Mouse (Mus musculus) activated CD4-positive, CD25-positive, alpha-beta regulatory T cell (primary cell): ENCODE data around the gene Olfr782. TPM values are rescaled to one million over a fixed set of nuclear protein-coding genes. Genes with fewer than 3 reads are reported as not detected.

Experiments
- polyA plus RNA-seq, 2 experiments: library from polyadenylated mRNA; unstranded; fragments of 100-300 nt; shearing (Covaris generic); gene quantifications; one replicate each; pipeline ENCODE4 v1.2.1; 2017

The Olfr782 gene
- not detected for polyA plus RNA-seq

DNA sequence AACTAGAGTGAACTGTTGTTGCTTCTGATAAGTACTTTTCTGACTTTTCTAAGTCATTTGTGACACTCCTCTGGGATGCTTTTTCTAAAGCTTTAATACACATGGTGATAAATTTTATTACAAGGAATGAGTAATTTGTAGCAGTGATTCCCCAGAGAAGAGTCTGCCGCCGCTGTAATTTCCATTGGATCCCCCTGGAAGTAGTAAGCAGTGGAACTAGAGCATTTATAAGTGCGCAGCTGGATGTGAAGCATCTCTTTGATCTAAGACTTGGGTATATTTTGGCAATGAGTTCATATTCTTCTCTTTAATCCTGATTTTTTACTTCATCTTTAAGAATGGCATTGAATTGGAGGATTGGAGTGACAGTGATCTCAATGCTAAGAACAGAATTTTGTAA is at the start of gene Olfr782:
Olfr782 (plus strand) TSS at position 301 of the 400 bp plus-strand sequence.

DNA sequence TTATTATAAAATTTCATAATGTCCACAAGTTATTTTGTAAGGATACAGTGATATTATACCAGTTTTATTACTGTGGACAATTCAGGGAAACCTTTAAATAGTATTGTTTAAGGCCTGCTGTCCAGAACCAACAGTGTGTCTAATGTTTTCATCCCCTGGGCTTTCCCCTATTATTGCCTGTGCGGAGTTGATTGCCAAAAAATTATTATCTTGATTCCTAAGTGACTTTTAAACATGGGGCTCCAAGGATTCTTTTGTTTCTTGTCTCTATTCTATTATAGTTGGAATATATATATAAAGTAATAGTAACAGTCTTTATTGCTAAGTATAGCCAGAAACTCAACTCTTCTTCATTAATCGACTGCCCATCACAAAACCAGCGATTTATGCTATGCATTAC is 30.8 kb upstream of the Olfr782 start, which contains the start of gene Olfr780:
Olfr780 (plus strand) TSS at position 301 of the 400 bp plus-strand sequence.

DNA sequence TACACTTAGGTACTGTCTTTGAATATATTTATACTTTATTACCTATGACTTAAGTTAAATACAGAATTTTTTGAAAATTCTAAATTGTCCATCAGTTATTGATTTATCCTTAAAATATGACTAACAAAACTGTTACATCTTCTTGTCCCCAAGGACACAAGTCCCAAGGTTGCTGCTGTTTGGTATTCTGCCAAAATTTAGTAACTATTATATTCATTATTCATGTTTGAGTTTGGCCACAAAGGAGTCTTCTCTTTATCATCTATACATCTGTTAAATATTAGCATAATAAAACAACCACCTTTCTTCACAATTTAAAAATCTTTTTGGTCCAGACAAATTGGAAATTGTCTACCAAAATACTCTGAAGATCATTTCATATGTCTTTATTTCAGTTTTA is 20.1 kb upstream of the Olfr782 start, which contains the start of gene Olfr781:
Olfr781 (plus strand) TSS at position 301 of the 400 bp plus-strand sequence.

DNA sequence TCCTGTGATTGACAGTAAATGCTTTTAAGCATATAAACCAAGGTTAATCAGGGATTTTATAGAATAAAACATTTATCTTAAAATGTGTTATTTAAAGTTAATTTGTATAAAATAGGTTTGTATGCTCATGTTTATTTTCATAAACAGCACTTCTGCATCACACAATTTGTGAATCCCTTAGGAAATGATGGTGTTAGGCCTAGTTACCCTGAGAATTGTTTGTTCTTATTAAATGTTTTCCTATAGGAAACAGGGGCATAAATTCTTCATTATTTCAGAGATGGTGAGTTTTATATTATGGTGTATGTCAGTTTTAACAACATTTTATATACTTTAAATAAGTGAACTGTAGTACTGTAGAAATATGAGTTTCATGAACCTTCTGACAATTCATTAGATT is 35.1 kb downstream of the Olfr782 start, which contains the start of gene Olfr784:
Olfr784 (plus strand) TSS at position 301 of the 400 bp plus-strand sequence.

Other genes with a start within 250 kb of the Olfr782 start
- gene Olfr768, start 249.5 kb upstream of the Olfr782 start, polyA plus RNA-seq = not detected
- gene Olfr769, start 231.0 kb upstream of the Olfr782 start, polyA plus RNA-seq = under 1 TPM in 1 of 2 experiments, not detected in 1; 0.11 TPM
- not detected for gene Olfr770, start 209.9 kb upstream of the Olfr782 start, polyA plus RNA-seq
- not detected for gene Olfr771, start 184.1 kb upstream of the Olfr782 start, polyA plus RNA-seq
- not detected for gene Olfr772, start 170.9 kb upstream of the Olfr782 start, polyA plus RNA-seq
- under 1 TPM in 1 of 2 experiments, not detected in 1; 0.25 TPM for gene Olfr773, start 161.4 kb upstream of the Olfr782 start, polyA plus RNA-seq
- not detected for gene Olfr774, start 112.6 kb upstream of the Olfr782 start, polyA plus RNA-seq
- gene Olfr775, start 100.4 kb upstream of the Olfr782 start, polyA plus RNA-seq = not detected
- gene Olfr776, start 89.7 kb upstream of the Olfr782 start, polyA plus RNA-seq = not detected
- gene Olfr777, start 77.4 kb upstream of the Olfr782 start, polyA plus RNA-seq = not detected
- gene Olfr780, start 30.7 kb upstream of the Olfr782 start, polyA plus RNA-seq = under 1 TPM in 1 of 2 experiments, not detected in 1; 0.09 TPM
- gene Olfr781, start 20.0 kb upstream of the Olfr782 start, polyA plus RNA-seq = not detected
- gene Olfr784, start 35.2 kb downstream of the Olfr782 start, polyA plus RNA-seq = not detected
- gene Olfr785, start 56.6 kb downstream of the Olfr782 start, polyA plus RNA-seq = not detected
- not detected for gene Olfr786, start 78.5 kb downstream of the Olfr782 start, polyA plus RNA-seq
- under 1 TPM in 1 of 2 experiments, not detected in 1; 0.23 TPM for gene Olfr787, start 113.0 kb downstream of the Olfr782 start, polyA plus RNA-seq
- under 1 TPM in 1 of 2 experiments, not detected in 1; 0.12 TPM for gene Olfr788, start 122.1 kb downstream of the Olfr782 start, polyA plus RNA-seq
- not detected for gene Olfr789, start 135.9 kb downstream of the Olfr782 start, polyA plus RNA-seq
- not detected for gene Olfr790, start 149.6 kb downstream of the Olfr782 start, polyA plus RNA-seq
- not detected for gene Olfr791, start 172.9 kb downstream of the Olfr782 start, polyA plus RNA-seq
- under 1 TPM in 1 of 2 experiments, not detected in 1; 0.15 TPM for gene Olfr792, start 190.3 kb downstream of the Olfr782 start, polyA plus RNA-seq
- gene Olfr794, start 218.8 kb downstream of the Olfr782 start, polyA plus RNA-seq = not detected